Mouse (Mus musculus): Measurements from ENCODE around the gene Lgals12. TPM values are rescaled to one million over a fixed set of nuclear protein-coding genes. Genes with fewer than 3 reads are reported as not detected.

Gene Lgals12
- total and polyA plus RNA-seq, 2 experiments from 2014 or later, result 0.04 TPM; not detected in 1

GRCm38 (mm10) chr19:7558675-7559074, 48.3 kb downstream of the Lgals12 start:
- no peaks in the 10 kb centered on the region for H3K9me3 ChIP-seq (replicated peaks; ENCODE audit: control insufficient read depth, low read length)
- TF ChIP-seq EP300 (IDR thresholded peaks at IDR 0.05; ENCODE audit: low read depth) (no peak), CTCF (IDR thresholded peaks at IDR 0.05; ENCODE audit: low read depth) (no peak)
- peak overlapping the region; percentile 65 for H3K4me2 ChIP-seq (ENCODE audit: low read depth, low read length)
- peaks cover 7% of the 10 kb centered on the region; the same call in 1 of the 2 replicates for H3K4me1 ChIP-seq (ENCODE audit: control insufficient read depth, insufficient read depth)
- DNase-seq (ENCODE audit: low spot score), result no peak
- H3K9ac ChIP-seq (replicated peaks; ENCODE audit: low read depth, low read length), result peak overlapping the region; percentile 62
- WGBS, result 59% methylated on average over 4 of the region's 4 CpGs
- H3K4me3 ChIP-seq (ENCODE audit: low read depth, low read length), result peak overlapping the region; percentile 71
- no peak for ATAC-seq (ENCODE audit: insufficient read depth, low read depth)
- H3K36me3 ChIP-seq (replicated peaks; ENCODE audit: control insufficient read depth, insufficient read depth, low read length), result no peaks in the 10 kb centered on the region
- 0 out of 2 replicates have a peak overlapping the region, but pooled peaks have one; percentile 85 for H3K27ac ChIP-seq (ENCODE audit: low read depth)
- no peaks in the 10 kb centered on the region for H3K27me3 ChIP-seq (ENCODE audit: control insufficient read depth, insufficient read depth, low read length)

DNA sequence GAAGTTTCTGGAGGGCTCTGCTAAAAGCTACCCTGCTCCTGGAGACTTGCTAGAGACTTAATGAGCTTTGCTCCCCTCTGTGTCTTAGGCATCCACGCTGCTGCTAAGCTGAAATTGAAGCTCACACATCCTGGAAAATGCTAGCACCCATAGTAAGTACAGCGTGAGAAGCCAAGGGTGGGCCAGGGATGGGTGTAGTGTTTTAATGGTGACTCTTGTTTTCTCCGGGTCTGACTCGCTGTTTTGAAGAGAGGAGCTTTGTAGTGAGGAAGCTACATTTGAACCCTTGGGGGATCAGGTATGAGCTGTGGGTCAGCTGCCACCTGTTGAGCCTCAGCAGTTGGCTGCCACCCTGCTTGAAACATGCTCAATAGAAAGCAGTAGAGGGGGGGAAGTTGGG, 49.1 kb downstream of the Lgals12 start:
- no peak for TF ChIP-seq CTCF (IDR thresholded peaks at IDR 0.05; ENCODE audit: low read depth)
- no peak for TF ChIP-seq EP300 (IDR thresholded peaks at IDR 0.05; ENCODE audit: low read depth)
- peak; percentile 28 for ATAC-seq (ENCODE audit: insufficient read depth, low read depth)
- peaks cover 7% of the 10 kb centered on the region; the same call in 1 of the 2 replicates for H3K4me1 ChIP-seq (ENCODE audit: control insufficient read depth, insufficient read depth)
- H3K36me3 ChIP-seq (replicated peaks; ENCODE audit: control insufficient read depth, insufficient read depth, low read length), result no peaks in the 10 kb centered on the region
- no peaks in the 10 kb centered on the region for H3K27me3 ChIP-seq (ENCODE audit: control insufficient read depth, insufficient read depth, low read length)
- peak overlapping the region; percentile 62 for H3K9ac ChIP-seq (replicated peaks; ENCODE audit: low read depth, low read length)
- 1% methylated on average over 4 of the region's 4 CpGs for WGBS
- H3K4me2 ChIP-seq (ENCODE audit: low read depth, low read length), result peak overlapping the region; percentile 65
- peak overlapping the region; percentile 71 for H3K4me3 ChIP-seq (ENCODE audit: low read depth, low read length)
- H3K9me3 ChIP-seq (replicated peaks; ENCODE audit: control insufficient read depth, low read length), result no peaks in the 10 kb centered on the region
- DNase-seq (ENCODE audit: low spot score), result no peak
- peak overlapping the region; percentile 85 for H3K27ac ChIP-seq (ENCODE audit: low read depth)

- H3K4me3 ChIP-seq (ENCODE audit: low read depth, low read length), result peak within 1 kb of the TSS; percentile 71
- peak within 1 kb of the TSS; percentile 85 for H3K27ac ChIP-seq (ENCODE audit: low read depth)
- H3K4me1 ChIP-seq (ENCODE audit: control insufficient read depth, insufficient read depth), result peaks cover 8% of the 10 kb centered on the region; the same call in 1 of the 2 replicates
- no peaks in the 10 kb centered on the region for H3K27me3 ChIP-seq (ENCODE audit: control insufficient read depth, insufficient read depth, low read length)
- peak within 1 kb of the TSS; percentile 65 for H3K4me2 ChIP-seq (ENCODE audit: low read depth, low read length)
- WGBS, result 1% methylated on average over 27 of the region's 27 CpGs
- H3K9ac ChIP-seq (replicated peaks; ENCODE audit: low read depth, low read length), result peak within 1 kb of the TSS; percentile 62
- no peaks in the 10 kb centered on the region for H3K9me3 ChIP-seq (replicated peaks; ENCODE audit: control insufficient read depth, low read length)
- TF ChIP-seq EP300 (IDR thresholded peaks at IDR 0.05; ENCODE audit: low read depth) (no peak), CTCF (IDR thresholded peaks at IDR 0.05; ENCODE audit: low read depth) (peak; percentile 20)
- ATAC-seq (ENCODE audit: insufficient read depth, low read depth) (peak; percentile 93), DNase-seq (ENCODE audit: low spot score) (peak; percentile 86)
- H3K36me3 ChIP-seq (replicated peaks; ENCODE audit: control insufficient read depth, insufficient read depth, low read length), result no peaks in the 10 kb centered on the region
These were observed 49.6 kb downstream of the Lgals12 start, which contains the start of gene Pla2g16 for GRCm38 (mm10) chr19:7557328-7557822. TSS of gene Pla2g16 (plus strand) at chr19:7557459.

DNA sequence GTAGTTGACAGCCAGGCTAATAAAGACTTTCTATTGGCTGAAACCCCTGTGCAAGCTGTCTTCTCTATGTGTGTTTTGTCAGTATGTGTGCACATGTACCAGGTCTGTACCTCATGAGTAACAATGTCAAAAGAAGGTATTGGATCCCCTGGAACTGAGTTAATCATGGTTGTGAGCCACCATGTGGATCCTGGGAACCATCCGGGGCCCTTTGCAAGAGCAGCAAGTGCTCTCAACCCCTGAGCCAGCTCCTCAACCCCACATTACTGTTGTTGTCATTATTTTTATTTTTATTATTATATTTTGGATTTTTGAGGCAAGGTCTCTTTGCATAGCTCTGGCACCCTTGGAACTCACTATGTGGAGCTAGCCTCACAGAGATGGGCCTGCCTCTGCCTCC, 50.4 kb downstream of the Lgals12 start:
- no peak for ATAC-seq (ENCODE audit: insufficient read depth, low read depth)
- 94% methylated on average over 1 of the region's 1 CpGs for WGBS
- Histone ChIP-seq H3K9me3 (replicated peaks; ENCODE audit: control insufficient read depth, low read length) (no peaks in the 10 kb centered on the region), H3K4me3 (ENCODE audit: low read depth, low read length) (no peak overlapping the region), H3K36me3 (replicated peaks; ENCODE audit: control insufficient read depth, insufficient read depth, low read length) (no peaks in the 10 kb centered on the region), H3K4me1 (ENCODE audit: control insufficient read depth, insufficient read depth) (peaks cover 16% of the 10 kb centered on the region), H3K9ac (replicated peaks; ENCODE audit: low read depth, low read length) (no peak overlapping the region), H3K27me3 (ENCODE audit: control insufficient read depth, insufficient read depth, low read length) (no peaks in the 10 kb centered on the region), H3K4me2 (ENCODE audit: low read depth, low read length) (no peak overlapping the region), H3K27ac (ENCODE audit: low read depth) (no peak overlapping the region)
- TF ChIP-seq CTCF (IDR thresholded peaks at IDR 0.05; ENCODE audit: low read depth) (no peak), EP300 (IDR thresholded peaks at IDR 0.05; ENCODE audit: low read depth) (no peak)
- DNase-seq (ENCODE audit: low spot score), result no peak

DNA sequence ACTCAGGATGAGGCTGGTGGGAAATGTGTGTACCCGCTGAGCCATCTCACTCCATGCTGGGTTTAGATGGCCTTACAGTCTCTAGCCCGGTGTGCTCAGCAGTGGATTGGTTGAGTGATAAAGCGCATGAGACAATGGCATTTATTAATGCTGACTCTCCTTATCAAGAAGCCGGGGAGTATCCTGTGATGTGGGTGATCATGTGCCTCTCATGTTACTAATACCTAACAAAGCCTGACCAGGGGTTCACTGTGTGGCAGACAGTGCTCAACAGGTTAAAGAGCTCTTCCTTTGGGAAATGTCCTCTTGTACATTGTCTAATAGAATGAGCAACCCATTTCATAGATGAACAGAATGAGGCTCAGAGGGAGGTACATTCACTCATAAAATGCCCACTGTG, 52.1 kb downstream of the Lgals12 start:
- no peak overlapping the region for H3K27ac ChIP-seq (ENCODE audit: low read depth)
- peaks cover 20% of the 10 kb centered on the region for H3K4me1 ChIP-seq (ENCODE audit: control insufficient read depth, insufficient read depth)
- H3K36me3 ChIP-seq (replicated peaks; ENCODE audit: control insufficient read depth, insufficient read depth, low read length), result no peaks in the 10 kb centered on the region
- H3K9me3 ChIP-seq (replicated peaks; ENCODE audit: control insufficient read depth, low read length), result no peaks in the 10 kb centered on the region
- ATAC-seq (ENCODE audit: insufficient read depth, low read depth) (no peak), DNase-seq (ENCODE audit: low spot score) (no peak)
- H3K9ac ChIP-seq (replicated peaks; ENCODE audit: low read depth, low read length), result no peak overlapping the region
- no peak for TF ChIP-seq EP300 (IDR thresholded peaks at IDR 0.05; ENCODE audit: low read depth)
- no peak for TF ChIP-seq CTCF (IDR thresholded peaks at IDR 0.05; ENCODE audit: low read depth)
- H3K4me2 ChIP-seq (ENCODE audit: low read depth, low read length), result no peak overlapping the region
- H3K4me3 ChIP-seq (ENCODE audit: low read depth, low read length), result no peak overlapping the region
- 63% methylated on average over 4 of the region's 4 CpGs for WGBS
- no peaks in the 10 kb centered on the region for H3K27me3 ChIP-seq (ENCODE audit: control insufficient read depth, insufficient read depth, low read length)

GRCm38 (mm10) chr19:7553441-7553840, 53.6 kb downstream of the Lgals12 start:
- no peak for TF ChIP-seq EP300 (IDR thresholded peaks at IDR 0.05; ENCODE audit: low read depth)
- no peak for TF ChIP-seq CTCF (IDR thresholded peaks at IDR 0.05; ENCODE audit: low read depth)
- ATAC-seq (ENCODE audit: insufficient read depth, low read depth), result no peak
- H3K9me3 ChIP-seq (replicated peaks; ENCODE audit: control insufficient read depth, low read length), result no peaks in the 10 kb centered on the region

More at GRCm38 (mm10) chr19:7553441-7553840, 53.6 kb downstream of the Lgals12 start:
- Histone ChIP-seq H3K4me2 (ENCODE audit: low read depth, low read length) (no peak overlapping the region), H3K27me3 (ENCODE audit: control insufficient read depth, insufficient read depth, low read length) (no peaks in the 10 kb centered on the region), H3K9ac (replicated peaks; ENCODE audit: low read depth, low read length) (no peak overlapping the region), H3K36me3 (replicated peaks; ENCODE audit: control insufficient read depth, insufficient read depth, low read length) (no peaks in the 10 kb centered on the region), H3K27ac (ENCODE audit: low read depth) (no peak overlapping the region), H3K4me1 (ENCODE audit: control insufficient read depth, insufficient read depth) (peaks cover 18% of the 10 kb centered on the region), H3K4me3 (ENCODE audit: low read depth, low read length) (no peak overlapping the region)
- no peak for DNase-seq (ENCODE audit: low spot score)
